Mouse (Mus musculus): Measurements from ENCODE around the gene Cyp2w1. TPM values are rescaled to one million over a fixed set of nuclear protein-coding genes. Genes with fewer than 3 reads are reported as not detected.

Gene Cyp2w1
- polyA plus RNA-seq, 1 experiment from 2014 or later = not detected

DNA sequence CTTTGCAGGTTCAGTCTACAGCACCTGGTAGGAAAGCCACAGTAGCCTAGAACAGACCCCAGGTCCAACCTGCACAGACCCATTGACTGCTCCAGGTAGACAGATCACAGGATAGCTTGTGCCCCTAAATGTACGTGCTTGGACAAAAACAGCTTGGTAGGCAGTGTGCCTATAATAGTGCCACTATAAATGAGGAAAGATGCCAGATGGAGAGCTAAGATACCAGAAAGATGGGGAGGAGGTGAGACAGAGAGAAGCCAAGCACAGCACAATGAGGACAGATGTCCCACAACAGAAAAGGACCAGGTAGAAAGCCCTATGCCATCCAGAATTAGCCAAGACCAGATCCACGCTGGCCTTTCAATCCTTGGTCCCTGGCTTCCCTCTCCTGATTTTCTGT, 49.7 kb downstream of the Cyp2w1 start:
- no peak overlapping the region for H3K4me2 ChIP-seq
- DNase-seq (ENCODE audit: low spot score, missing footprints) = no peak
- H3K27ac ChIP-seq (ENCODE audit: low read depth, low read length) = no peak overlapping the region
- H3K27me3 ChIP-seq (ENCODE audit: control insufficient read depth, insufficient read depth, low read length) = no peaks in the 10 kb centered on the region
- H3K4me1 ChIP-seq (ENCODE audit: control insufficient read depth, insufficient read depth, low read length) = no peaks in the 10 kb centered on the region
- ATAC-seq (ENCODE audit: low FRiP score) = no peak
- H3K9ac ChIP-seq (ENCODE audit: low read length) = no peak overlapping the region
- H3K4me3 ChIP-seq (ENCODE audit: low read depth, low read length) = no peak overlapping the region
- WGBS = 92% methylated on average over 2 of the region's 2 CpGs
- H3K9me3 ChIP-seq (ENCODE audit: control insufficient read depth, low read length) = no peaks in the 10 kb centered on the region
- H3K36me3 ChIP-seq (ENCODE audit: control insufficient read depth, insufficient read depth, low read length) = no peaks in the 10 kb centered on the region

DNA sequence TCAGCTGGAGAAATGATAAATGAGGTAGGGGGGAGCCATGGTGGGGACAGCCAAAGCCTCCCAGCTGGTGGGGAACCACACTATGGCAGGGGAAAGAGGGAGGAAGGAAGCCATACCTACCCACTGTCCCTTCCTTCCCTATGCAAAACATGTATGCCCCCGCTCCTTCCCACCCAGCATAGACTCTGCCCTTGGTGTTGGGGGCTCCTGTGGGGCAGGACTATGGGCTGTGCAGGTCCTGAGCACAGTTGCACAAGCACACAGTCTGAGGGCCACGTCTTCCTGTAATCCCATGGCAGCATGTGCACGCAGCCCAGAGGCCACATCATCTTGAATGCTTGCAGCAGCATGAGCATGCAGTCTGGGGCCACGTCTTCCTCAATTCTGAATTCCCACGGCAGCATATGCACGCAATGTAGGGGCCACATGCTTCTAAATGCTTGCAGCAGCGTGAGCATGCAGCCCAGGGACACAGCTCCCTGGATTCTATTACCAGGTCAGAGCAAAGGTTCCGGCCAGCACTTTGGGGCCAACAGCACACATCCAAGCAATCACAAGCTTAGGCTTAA, 51.4 kb downstream of the Cyp2w1 start:
- ATAC-seq (ENCODE audit: low FRiP score) = no peak
- no peaks in the 10 kb centered on the region for H3K27me3 ChIP-seq (ENCODE audit: control insufficient read depth, insufficient read depth, low read length)
- no peaks in the 10 kb centered on the region for H3K36me3 ChIP-seq (ENCODE audit: control insufficient read depth, insufficient read depth, low read length)
- no peak for DNase-seq (ENCODE audit: low spot score, missing footprints)
- H3K4me3 ChIP-seq (ENCODE audit: low read depth, low read length) = no peak overlapping the region
- H3K27ac ChIP-seq (ENCODE audit: low read depth, low read length) = no peak overlapping the region
- H3K9me3 ChIP-seq (ENCODE audit: control insufficient read depth, low read length) = no peaks in the 10 kb centered on the region
- 94% methylated on average over 8 of the region's 8 CpGs for WGBS
- H3K9ac ChIP-seq (ENCODE audit: low read length) = no peak overlapping the region
- H3K4me1 ChIP-seq (ENCODE audit: control insufficient read depth, insufficient read depth, low read length) = no peaks in the 10 kb centered on the region
- no peak overlapping the region for H3K4me2 ChIP-seq

DNA sequence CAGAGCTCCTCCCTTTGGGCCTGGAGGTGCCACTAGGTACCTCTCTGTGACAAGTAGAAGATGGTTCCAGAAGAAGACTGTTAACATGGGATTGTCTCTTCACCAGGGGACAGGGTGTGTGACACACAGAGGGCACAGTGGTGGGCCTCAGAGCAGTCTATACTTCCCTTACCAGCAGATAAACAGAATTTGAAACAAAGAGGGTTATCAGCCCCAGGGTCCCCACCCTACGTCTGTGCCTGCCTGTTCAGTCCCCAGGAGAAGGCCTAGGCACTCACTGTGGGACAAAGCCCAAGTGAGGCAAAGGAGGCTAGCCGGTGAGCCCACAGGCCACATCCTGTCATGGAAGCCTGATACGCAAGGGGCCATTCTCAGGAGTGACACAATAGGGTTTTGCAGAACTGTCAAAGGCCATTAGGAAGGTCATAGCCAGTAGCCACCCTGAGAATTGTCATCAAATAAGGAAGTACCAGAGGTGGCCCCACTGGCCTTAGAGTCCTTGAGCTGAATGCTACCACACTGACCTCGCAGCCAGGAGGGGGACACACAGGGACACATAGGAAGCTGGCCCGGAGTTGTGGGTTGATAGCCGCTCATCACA, 52.5 kb downstream of the Cyp2w1 start, which contains the start of gene C130050O18Rik:
TSS of gene C130050O18Rik (plus strand) at position 480 of the 601 bp plus-strand sequence.
- Histone ChIP-seq H3K4me1 (ENCODE audit: control insufficient read depth, insufficient read depth, low read length) (no peaks in the 10 kb centered on the region), H3K27ac (ENCODE audit: low read depth, low read length) (no peak within 1 kb of the TSS), H3K4me3 (ENCODE audit: low read depth, low read length) (no peak within 1 kb of the TSS), H3K9me3 (ENCODE audit: control insufficient read depth, low read length) (no peaks in the 10 kb centered on the region), H3K36me3 (ENCODE audit: control insufficient read depth, insufficient read depth, low read length) (no peaks in the 10 kb centered on the region), H3K9ac (ENCODE audit: low read length) (no peak within 1 kb of the TSS), H3K27me3 (ENCODE audit: control insufficient read depth, insufficient read depth, low read length) (no peaks in the 10 kb centered on the region), H3K4me2 (no peak within 1 kb of the TSS)
- DNase-seq (ENCODE audit: low spot score, missing footprints) = no peak
- WGBS = 84% methylated on average over 6 of the region's 6 CpGs
- no peak for ATAC-seq (ENCODE audit: low FRiP score)

DNA sequence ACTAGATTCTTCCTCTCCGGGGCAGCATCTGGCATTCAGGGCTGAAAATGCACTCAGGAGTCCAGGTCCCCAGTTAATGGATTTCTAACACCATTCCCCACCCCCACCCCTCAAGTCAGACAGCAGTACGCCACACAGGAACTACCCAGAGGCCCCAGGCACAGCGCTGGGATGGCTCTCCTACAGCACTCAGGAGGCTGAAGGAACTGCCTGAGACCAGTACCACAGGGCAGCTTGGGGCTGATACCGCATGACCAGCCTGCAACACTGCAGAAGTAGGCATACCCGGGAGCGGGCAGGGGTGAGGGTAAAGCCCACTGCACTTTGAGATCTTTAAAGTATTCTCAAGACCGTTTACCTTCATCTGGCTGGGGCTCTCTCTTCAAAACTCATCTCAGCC, 53.1 kb downstream of the Cyp2w1 start:
- Histone ChIP-seq H3K27me3 (ENCODE audit: control insufficient read depth, insufficient read depth, low read length) (no peaks in the 10 kb centered on the region), H3K4me2 (no peak overlapping the region), H3K9me3 (ENCODE audit: control insufficient read depth, low read length) (no peaks in the 10 kb centered on the region), H3K4me1 (ENCODE audit: control insufficient read depth, insufficient read depth, low read length) (no peaks in the 10 kb centered on the region), H3K27ac (ENCODE audit: low read depth, low read length) (no peak overlapping the region), H3K9ac (ENCODE audit: low read length) (no peak overlapping the region), H3K4me3 (ENCODE audit: low read depth, low read length) (no peak overlapping the region), H3K36me3 (ENCODE audit: control insufficient read depth, insufficient read depth, low read length) (no peaks in the 10 kb centered on the region)
- WGBS = 80% methylated on average over 7 of the region's 7 CpGs
- no peak for DNase-seq (ENCODE audit: low spot score, missing footprints)
- ATAC-seq (ENCODE audit: low FRiP score) = no peak

DNA sequence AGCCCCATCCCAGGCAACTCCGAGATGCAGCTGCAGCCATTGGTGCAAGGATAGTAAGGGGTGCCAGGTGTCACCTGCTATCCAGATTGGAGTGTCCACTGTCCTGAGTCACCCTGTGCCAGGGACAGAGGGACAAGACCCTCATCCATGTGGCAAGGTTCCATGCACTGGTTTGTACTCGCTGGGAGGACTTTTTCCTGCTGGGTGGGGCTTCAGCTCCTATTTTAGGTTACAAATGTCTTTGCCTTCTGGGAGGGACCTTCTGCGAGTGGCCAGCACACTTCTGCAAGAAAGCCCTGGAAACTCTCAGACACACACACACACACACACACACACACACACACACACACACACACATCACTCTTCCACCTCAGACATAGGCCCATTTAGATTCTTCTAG, 53.5 kb downstream of the Cyp2w1 start:
- ATAC-seq (ENCODE audit: low FRiP score) (no peak), DNase-seq (ENCODE audit: low spot score, missing footprints) (no peak)
- no peaks in the 10 kb centered on the region for H3K27me3 ChIP-seq (ENCODE audit: control insufficient read depth, insufficient read depth, low read length)

More for the DNA sequence above, 53.5 kb downstream of the Cyp2w1 start:
- no peak overlapping the region for H3K4me3 ChIP-seq (ENCODE audit: low read depth, low read length)
- H3K4me2 ChIP-seq = no peak overlapping the region
- no peaks in the 10 kb centered on the region for H3K36me3 ChIP-seq (ENCODE audit: control insufficient read depth, insufficient read depth, low read length)
- no peaks in the 10 kb centered on the region for H3K9me3 ChIP-seq (ENCODE audit: control insufficient read depth, low read length)
- WGBS = 90% methylated on average over 3 of the region's 3 CpGs
- H3K9ac ChIP-seq (ENCODE audit: low read length) = no peak overlapping the region
- no peaks in the 10 kb centered on the region for H3K4me1 ChIP-seq (ENCODE audit: control insufficient read depth, insufficient read depth, low read length)
- H3K27ac ChIP-seq (ENCODE audit: low read depth, low read length) = no peak overlapping the region

MicroRNAs encoded within 50 kb of the gene (microRNA counts, 519-probe panel; counts per million panel counts)
- microRNA mmu-miR-339-3p (not detected), microRNA mmu-miR-339-5p (not detected)

Small RNAs within 50 kb of the gene (microRNA-seq; reads per million reads assigned to microRNA genes)
- gene Mir339 = 446 reads per million, percentile 70 among the genes with 10 or more reads in this experiment

Other genes with a start within 250 kb of the Cyp2w1 start
- 19.5 and 20.2 TPM in 2 replicates for gene Prkar1b, start 202.6 kb upstream of the Cyp2w1 start, polyA plus RNA-seq (2014; fragmentation: Nextera tagmentation; extraction: Ambion mirVana)
- 5.2 and 5.3 TPM in 2 replicates for gene Dnaaf5, start 202.4 kb upstream of the Cyp2w1 start, polyA plus RNA-seq (2014; fragmentation: Nextera tagmentation; extraction: Ambion mirVana)
- 41.9 and 44.6 TPM in 2 replicates for gene Sun1, start 152.0 kb upstream of the Cyp2w1 start, polyA plus RNA-seq (2014; fragmentation: Nextera tagmentation; extraction: Ambion mirVana)
- gene Get4, start 100.3 kb upstream of the Cyp2w1 start, polyA plus RNA-seq (2014; fragmentation: Nextera tagmentation; extraction: Ambion mirVana) = 118 and 123 TPM in 2 replicates
- 2.4 TPM in 2 replicates for gene Adap1, start 27.0 kb upstream of the Cyp2w1 start, polyA plus RNA-seq (2014; fragmentation: Nextera tagmentation; extraction: Ambion mirVana)
- 124 and 133 TPM in 2 replicates for gene Cox19, start 1.2 kb upstream of the Cyp2w1 start, polyA plus RNA-seq (2014; fragmentation: Nextera tagmentation; extraction: Ambion mirVana)
- 1.5 and 2.7 TPM in 2 replicates for gene Gpr146, start 25.1 kb downstream of the Cyp2w1 start, polyA plus RNA-seq (2014; fragmentation: Nextera tagmentation; extraction: Ambion mirVana)
- gene C130050O18Rik, start 52.7 kb downstream of the Cyp2w1 start, polyA plus RNA-seq (2014; fragmentation: Nextera tagmentation; extraction: Ambion mirVana) = 0.12 and 0.29 TPM in 2 replicates
- gene Gper1, start 70.5 kb downstream of the Cyp2w1 start, polyA plus RNA-seq (2014; fragmentation: Nextera tagmentation; extraction: Ambion mirVana) = 1.9 and 2.5 TPM in 2 replicates
- gene 3110082I17Rik, start 107.9 kb downstream of the Cyp2w1 start, polyA plus RNA-seq (2014; fragmentation: Nextera tagmentation; extraction: Ambion mirVana) = 33.5 and 34.1 TPM in 2 replicates
- 4.4 and 6.9 TPM in 2 replicates for gene Zfand2a, start 131.9 kb downstream of the Cyp2w1 start, polyA plus RNA-seq (2014; fragmentation: Nextera tagmentation; extraction: Ambion mirVana)
- gene Uncx, start 190.9 kb downstream of the Cyp2w1 start, polyA plus RNA-seq (2014; fragmentation: Nextera tagmentation; extraction: Ambion mirVana) = 41.8 and 46.4 TPM in 2 replicates